Mouse (Mus musculus) left cerebral cortex, postnatal 14 days (tissue): ENCODE measurements around the gene Dusp2. TPM values are rescaled to one million over a fixed set of nuclear protein-coding genes. Genes with fewer than 3 reads are reported as not detected.
"Not testable (repeated sequence)": the region's sequence is repeated elsewhere in the genome, so short reads cannot be mapped to it uniquely, and the experiment has no call there.

Experiments
- DNase-seq, 2 experiments: peaks; one replicate each; pipeline ENCODE4 v3.0.0; 2021 to 2022; ENCODE audit warnings: low spot score in 2 of 2, mixed read lengths in 1 of 2
- intact Hi-C: fragments of 180-260 bp; cut with DNase I; formaldehyde crosslinking; loops from one replicate; pipeline ENCODE4 v1.15.1; 2025
- long read RNA-seq, 2 experiments: library from polyadenylated mRNA; stranded (forward); transcript quantifications; one replicate each; pipeline ENCODE4 v2.0.0; 2021
- total RNA-seq, 2 experiments: library from RNA; stranded (reverse); gene quantifications; 2 replicates each; pipeline ENCODE4 v1.2.3; 2021

Gene Dusp2
- 1 to 10 TPM; 2.8 to 4.1 TPM for total RNA-seq
- long read RNA-seq, experiment 1, transcript Dusp2-201 (4 exons, 1,617 nt) = major isoform, 13 of 13 reads
- long read RNA-seq, experiment 1, partial matches to known transcripts = 0 of 13 reads
- long read RNA-seq, experiment 1, other reads (novel, unspliced or antisense) = 0 of 13 reads
- long read RNA-seq, experiment 2, partial matches to known transcripts = 0 of 4 reads
- long read RNA-seq, experiment 2, other reads (novel, unspliced or antisense) = 1 of 4 reads

GRCm38 (mm10) chr2:127335767-127336496 is at the start of gene Dusp2:
TSS of gene Dusp2 (plus strand) at chr2:127336159.
- intact Hi-C loops = no loop called here
- peak; percentile 65 to 69 for DNase-seq

DNA sequence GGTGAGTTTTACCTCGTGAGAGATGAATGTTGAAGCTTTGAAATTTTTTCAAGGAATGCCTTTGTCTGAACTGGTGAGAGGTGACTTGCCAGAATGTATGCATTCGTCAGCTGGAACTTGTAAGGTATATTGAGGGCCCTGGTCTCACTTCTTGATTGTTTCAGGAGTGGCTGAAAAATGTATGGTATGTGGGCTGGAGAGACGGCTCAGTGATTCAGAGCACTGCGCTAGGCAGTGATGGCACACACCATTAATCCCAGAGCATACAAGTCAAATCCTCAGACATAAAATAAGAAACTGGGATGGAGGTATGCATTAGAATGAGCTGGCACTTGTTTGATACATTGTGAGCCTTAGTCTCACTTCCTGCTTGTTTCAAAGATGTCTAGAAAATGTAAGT is 43.7 kb upstream of the Dusp2 start:
- intact Hi-C loops = no loop called here

DNA sequence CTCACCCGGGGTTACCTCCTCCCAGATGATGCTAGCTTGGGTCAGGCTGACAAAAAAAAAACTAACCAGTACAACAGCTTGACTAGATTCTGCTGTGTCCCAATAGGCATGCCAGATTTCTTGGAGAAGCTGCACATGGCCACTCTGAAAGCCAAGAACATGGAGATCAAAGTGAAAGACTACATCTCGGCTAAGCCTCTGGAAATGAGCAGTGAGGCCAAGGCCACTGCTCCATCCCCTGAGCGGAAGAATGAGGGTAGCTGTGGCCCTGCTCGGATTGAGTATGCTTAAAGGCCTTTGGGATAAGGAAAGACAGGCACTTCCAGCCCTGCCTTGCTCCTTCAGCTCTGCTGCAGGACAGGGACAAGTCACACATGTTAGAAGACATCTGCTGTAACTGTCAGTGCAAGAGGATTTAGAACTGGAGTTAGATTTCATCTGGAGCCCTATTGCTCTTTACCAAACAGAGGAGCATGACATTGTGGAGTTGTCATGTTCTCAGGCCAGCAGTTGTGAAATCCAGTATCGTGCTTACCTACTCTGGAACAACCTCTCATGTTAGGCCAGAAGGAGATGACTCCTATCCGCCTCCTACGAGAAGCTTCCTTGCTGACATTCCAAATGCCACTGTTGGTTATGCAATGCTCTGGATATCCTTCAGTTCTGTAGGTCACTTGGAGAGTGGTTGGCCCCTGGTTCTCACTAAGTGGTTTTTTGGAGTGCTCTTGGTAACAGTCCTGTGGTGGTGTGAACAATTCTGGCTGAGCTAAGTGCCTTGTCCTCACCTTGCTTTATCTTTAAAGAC is 38.8 kb upstream of the Dusp2 start:
- DNase-seq = no peak
- intact Hi-C loops = no loop called here

More for the DNA sequence above, 43.7 kb upstream of the Dusp2 start:
- no peak for DNase-seq

DNA sequence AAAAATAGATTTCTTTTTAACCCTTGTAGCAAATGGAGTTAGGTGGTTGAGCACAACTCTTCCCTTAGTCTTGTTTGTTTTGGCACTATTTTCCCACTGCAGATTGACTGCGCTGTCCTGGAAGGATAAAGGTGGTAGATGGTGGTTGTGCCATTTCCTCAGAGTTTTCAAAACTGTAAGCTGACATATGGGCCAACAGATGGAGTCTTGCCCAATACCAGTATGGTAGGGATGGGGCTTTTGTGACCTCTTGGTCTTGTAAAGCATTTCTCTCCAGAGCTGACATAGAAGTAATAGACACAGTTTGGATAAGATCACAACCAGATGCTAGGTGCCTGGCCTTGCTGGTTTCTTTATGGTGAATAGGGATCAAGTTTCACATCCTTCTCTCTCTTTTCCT is 37.9 kb upstream of the Dusp2 start:
- no peak for DNase-seq
- intact Hi-C loops = no loop called here

DNA sequence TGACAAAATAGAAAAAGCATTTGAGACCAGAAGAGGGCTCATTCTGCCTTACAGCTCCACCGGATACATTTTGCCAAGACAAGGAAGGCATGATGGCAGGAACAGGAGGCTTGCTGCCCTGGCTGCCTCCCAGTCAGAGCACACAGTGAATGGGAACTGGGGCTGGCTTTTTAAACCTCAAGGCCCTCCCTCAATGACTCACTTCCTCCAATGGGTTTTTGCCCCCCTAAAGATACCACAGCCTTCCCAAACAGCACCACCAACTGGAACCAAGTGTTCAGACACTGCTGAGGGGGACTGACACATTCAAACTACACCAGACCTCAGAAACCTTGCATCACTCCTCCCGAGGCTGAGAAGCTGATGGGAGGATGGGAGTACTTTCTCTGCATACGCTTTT is 35.3 kb upstream of the Dusp2 start:
- DNase-seq = peak in 1 of 2 experiments; percentile 23
- intact Hi-C loops = no loop called here

GRCm38 (mm10) chr2:127301883-127302282 is 34.1 kb upstream of the Dusp2 start:
- DNase-seq = no peak
- intact Hi-C loops = no loop called here

GRCm38 (mm10) chr2:127304192-127304591 is 31.8 kb upstream of the Dusp2 start:
- DNase-seq, intact Hi-C loops: not testable (repeated sequence)

- intact Hi-C loops = no loop called here
Observed at GRCm38 (mm10) chr2:127304609-127305210, 31.2 kb upstream of the Dusp2 start.

GRCm38 (mm10) chr2:127306123-127306522 is 29.8 kb upstream of the Dusp2 start:
- intact Hi-C loops = no loop called here
- DNase-seq = no peak

More at GRCm38 (mm10) chr2:127304609-127305210, 31.2 kb upstream of the Dusp2 start:
- DNase-seq = no peak

- intact Hi-C loops = no loop called here
Observed at GRCm38 (mm10) chr2:127307179-127307578, 28.8 kb upstream of the Dusp2 start.

DNA sequence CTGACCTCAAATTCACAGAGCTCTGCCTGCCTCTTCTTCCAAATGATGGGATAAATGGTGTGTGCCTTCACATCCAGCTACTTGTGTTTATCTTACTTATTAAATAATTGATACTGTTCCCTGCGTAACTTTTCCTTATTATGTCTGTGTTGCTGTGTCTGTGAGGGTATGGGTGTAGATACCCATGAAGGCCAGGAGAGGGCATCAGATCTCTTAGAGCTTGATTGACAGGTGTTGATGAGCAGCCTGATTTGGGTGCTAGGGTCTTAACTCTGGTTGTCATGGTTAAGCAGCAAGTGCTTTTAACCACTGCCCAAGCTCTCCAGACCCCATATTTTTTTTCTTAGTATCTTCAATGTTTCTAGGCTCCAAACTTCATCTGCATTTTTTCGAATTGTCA is 27.3 kb upstream of the Dusp2 start:
- intact Hi-C loops = no loop called here
- no peak for DNase-seq

More at GRCm38 (mm10) chr2:127307179-127307578, 28.8 kb upstream of the Dusp2 start:
- no peak for DNase-seq

DNA sequence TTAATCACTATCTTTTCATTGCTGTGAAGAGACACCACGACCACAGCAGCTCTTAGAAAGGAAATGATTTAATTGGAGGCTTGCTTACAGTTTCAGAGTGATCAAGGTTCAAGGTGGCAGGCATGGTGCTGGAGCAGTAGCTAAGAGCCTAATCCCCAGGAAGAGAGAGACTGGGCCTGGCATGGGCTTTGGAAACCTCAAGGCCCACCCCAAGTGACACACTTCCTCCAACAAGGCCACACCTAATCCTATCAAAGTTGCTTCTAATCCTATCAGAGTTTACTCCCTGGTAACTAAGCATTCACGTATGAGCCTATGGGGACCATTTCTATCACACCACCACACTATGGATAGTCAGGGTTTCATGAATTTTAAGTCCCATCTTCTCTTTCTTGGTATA is 25.7 kb upstream of the Dusp2 start:
- DNase-seq = no peak
- intact Hi-C loops = no loop called here

GRCm38 (mm10) chr2:127310685-127311084 is 25.3 kb upstream of the Dusp2 start:
- intact Hi-C loops = no loop called here

GRCm38 (mm10) chr2:127311193-127311592 is 24.8 kb upstream of the Dusp2 start:
- no peak for DNase-seq
- intact Hi-C loops = no loop called here

More at GRCm38 (mm10) chr2:127310685-127311084, 25.3 kb upstream of the Dusp2 start:
- DNase-seq = no peak

DNA sequence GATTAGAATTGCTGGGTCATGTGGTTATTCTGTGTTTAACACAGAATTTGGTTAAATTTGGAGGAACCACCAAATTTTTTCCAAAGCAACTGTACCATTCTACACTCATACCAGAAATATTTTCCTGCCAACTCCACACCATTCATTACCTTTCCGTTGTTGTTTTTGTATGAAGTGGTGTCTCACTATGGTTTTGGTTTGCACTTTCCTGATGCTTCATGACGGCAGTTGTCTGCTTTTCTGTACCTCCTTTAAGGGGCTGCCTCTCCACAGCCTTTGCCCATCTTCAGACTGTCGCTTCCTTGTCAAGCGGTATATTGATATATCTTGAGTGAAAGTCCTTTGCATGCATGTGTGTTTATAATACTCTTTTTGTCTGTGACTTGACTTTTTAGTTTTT is 23.2 kb upstream of the Dusp2 start:
- DNase-seq = no peak
- intact Hi-C loops = no loop called here

- no peak for DNase-seq
Observed at GRCm38 (mm10) chr2:127313878-127314277, 22.1 kb upstream of the Dusp2 start.

GRCm38 (mm10) chr2:127314467-127315154 is 21.3 kb upstream of the Dusp2 start:
- intact Hi-C loops = no loop called here
- no peak for DNase-seq

More at GRCm38 (mm10) chr2:127313878-127314277, 22.1 kb upstream of the Dusp2 start:
- intact Hi-C loops = no loop called here

GRCm38 (mm10) chr2:127315155-127315470 is 20.8 kb upstream of the Dusp2 start:
- DNase-seq = no peak
- intact Hi-C loops = no loop called here

GRCm38 (mm10) chr2:127316431-127316830 is 19.5 kb upstream of the Dusp2 start:
- DNase-seq = no peak
- intact Hi-C loops = no loop called here
